Mouse (Mus musculus) urinary bladder, postnatal 25 days (tissue): ENCODE data around the gene Atp1a4.

Experiments
- DNase-seq: peaks from one replicate; pipeline ENCODE4 v3.0.0; 2022; ENCODE audit warnings: low spot score

Gene Atp1a4

GRCm38 (mm10) chr1:172197851-172198250 lies 60.4 kb downstream of the Atp1a4 start:
- no peak for DNase-seq

- no peak for DNase-seq
These were observed 61.1 kb downstream of the Atp1a4 start for GRCm38 (mm10) chr1:172197146-172197545.

- DNase-seq = no peak
These were observed 63.8 kb downstream of the Atp1a4 start for GRCm38 (mm10) chr1:172194435-172194834.

- no peak for DNase-seq
These were observed 66.0 kb downstream of the Atp1a4 start for GRCm38 (mm10) chr1:172192217-172192616.

GRCm38 (mm10) chr1:172191578-172191977 lies 66.6 kb downstream of the Atp1a4 start:
- no peak for DNase-seq

- DNase-seq = no peak
These were observed 69.3 kb downstream of the Atp1a4 start for GRCm38 (mm10) chr1:172188891-172189290.

- no peak for DNase-seq
These were observed 71.6 kb downstream of the Atp1a4 start for GRCm38 (mm10) chr1:172186401-172187289.

GRCm38 (mm10) chr1:172183915-172184314 lies 74.3 kb downstream of the Atp1a4 start:
- DNase-seq = no peak

GRCm38 (mm10) chr1:172183056-172183455 lies 75.2 kb downstream of the Atp1a4 start:
- DNase-seq = no peak

GRCm38 (mm10) chr1:172181777-172182176 lies 76.4 kb downstream of the Atp1a4 start:
- no peak for DNase-seq

GRCm38 (mm10) chr1:172180881-172181280 lies 77.3 kb downstream of the Atp1a4 start:
- no peak for DNase-seq

GRCm38 (mm10) chr1:172179102-172179501 lies 79.1 kb downstream of the Atp1a4 start:
- no peak for DNase-seq

GRCm38 (mm10) chr1:172177791-172178190 lies 80.4 kb downstream of the Atp1a4 start:
- DNase-seq = no peak
